ENCODE assay signal across 18 mouse cellular contexts in the genomic region with DNA sequence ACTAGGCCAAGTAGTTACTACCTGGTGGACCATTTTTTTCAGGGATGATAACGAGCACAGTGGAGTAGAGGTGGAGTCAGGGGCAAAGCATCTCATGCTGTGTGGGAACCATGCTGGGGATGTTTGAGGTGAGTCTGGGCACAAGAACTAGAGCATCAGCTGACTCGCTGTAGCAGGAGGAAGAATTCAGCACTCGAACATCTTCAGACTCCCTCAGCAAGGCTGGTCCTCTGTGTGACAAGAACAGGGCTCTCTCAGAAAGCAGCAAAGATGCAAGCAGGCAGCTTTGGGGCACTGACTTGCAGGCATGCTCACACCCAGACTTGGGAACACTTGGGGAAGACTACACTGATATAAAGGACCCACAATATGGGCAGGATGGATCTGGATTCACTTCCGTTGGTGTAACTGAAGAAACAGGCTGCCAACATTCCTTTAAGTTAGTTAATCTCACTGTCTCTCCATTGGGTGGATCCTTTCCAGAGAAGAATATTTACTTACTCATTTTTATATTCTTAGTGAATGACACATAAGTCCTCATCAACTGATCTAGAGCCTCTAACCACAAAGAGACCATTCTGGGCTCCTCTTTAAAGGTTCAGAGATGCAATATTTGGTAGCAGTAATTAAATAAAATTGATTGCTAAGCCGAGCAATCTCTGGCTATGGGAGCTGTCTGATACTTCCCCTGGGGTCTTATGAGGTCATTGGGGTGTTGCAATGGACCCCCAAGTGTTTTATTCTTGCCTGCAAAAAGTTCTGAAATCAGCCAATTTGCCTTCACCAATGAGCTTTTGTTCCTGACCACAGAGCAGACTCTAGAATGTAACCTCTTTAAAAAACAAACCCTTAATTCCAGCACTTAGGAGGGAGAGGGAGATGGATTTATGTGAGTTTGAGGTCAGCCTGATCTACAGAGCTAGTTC. TPM values are rescaled to one million over a fixed set of nuclear protein-coding genes. Genes with fewer than 3 reads are reported as not detected.
DNase-seq lines count a peak whose midpoint lies in the region; TF ChIP-seq lines count a peak whose summit lies in the region.
"Had no signal": no experiment of that assay in that cellular context is flagged by ENCODE, and none has a peak within 500 bp of the region (broad histone marks: within the 10 kb centered on the region; RNA-seq: fewer than 3 reads in every experiment).

TSS of gene Ang2 (minus strand) at position 51 of the 926 bp plus-strand sequence.

- peak within 1 kb of the TSS; percentile 80 for H3K27ac ChIP-seq in layer of hippocampus, adult 2 months
- H3K27ac ChIP-seq: embryonic facial prominence, embryonic 13.5 days; forebrain, embryonic 10.5 days; forebrain, embryonic 15.5 days; hindbrain, embryonic 15.5 days had no signal

- DNase-seq in layer of hippocampus, adult 2 months (ENCODE audit: low spot score in 2 of 2): no peak
- no peak for DNase-seq in layer of hippocampus, adult 9-10 months (ENCODE audit: low spot score)
- DNase-seq in Muller cell, postnatal 12 days (ENCODE audit: inconsistent ontology term): peak; percentile 87
- peak; percentile 21 for DNase-seq in fibroblast of lung, adult 2 months (ENCODE audit: low read depth)
- no peak for DNase-seq in lung, postnatal 25 days (ENCODE audit: low spot score)
- no peak for DNase-seq in testis, postnatal 14 days (ENCODE audit: low spot score)
- DNase-seq: adrenal gland, postnatal 14 days; B cell, adult 2 months; cerebellum, adult 18-20 months; cerebellum, postnatal 36 days; gastrocnemius, postnatal 10 days had no signal

- no peak for TF ChIP-seq CTCF in layer of hippocampus, adult 2 months (conservative IDR thresholded peaks at IDR 0.05)

- no peak within 1 kb of the TSS for H3K4me3 ChIP-seq in layer of hippocampus, adult 2 months
- H3K4me3 ChIP-seq: embryonic facial prominence, embryonic 13.5 days; forebrain, embryonic 10.5 days; forebrain, embryonic 15.5 days; heart, embryonic 12.5 days; hindbrain, embryonic 15.5 days had no signal

RNA-seq across cellular contexts. Expression of gene Ang2, which starts in this region (rescaled TPM):
- total RNA-seq in layer of hippocampus, adult 2 months (2021): not detected
- total RNA-seq: adrenal gland, postnatal 14 days; heart, adult 8-10 months; heart, postnatal 25 days had no signal

Comparison
In these comparisons a context has a peak if more than half of its experiments do, and no peak if none do; other contexts are left out.
1. DNase-seq: peak in Muller cell, postnatal 12 days (single experiment) and fibroblast of lung, adult 2 months (single experiment); none in layer of hippocampus, adult 2 months (0 of 2), layer of hippocampus, adult 9-10 months (single experiment), lung, postnatal 25 days (single experiment) and testis, postnatal 14 days (single experiment).